Mouse (Mus musculus) hindbrain, embryonic 16.5 days (tissue): Measurements from ENCODE around the gene Tpo. TPM values are rescaled to one million over a fixed set of nuclear protein-coding genes. Genes with fewer than 3 reads are reported as not detected.
A peak's percentile ranks its signal among the peaks of the same experiment; 100 is the strongest.

Experiments used
- ATAC-seq: fragments of 200-750 bp; cut with Nextera tagmentation; 2 replicates; pipeline ENCODE4 v1.8.0; 2017; ENCODE audit warnings: moderate TSS enrichment, moderate library complexity
- H3K27ac ChIP-seq: fragments of 300-500 bp; sonication (generic); 2 replicates; pipeline ENCODE4 v1.5.1; 2014; ENCODE audit warnings: low read depth, mild to moderate bottlenecking, control low read depth, low read length, moderate library complexity
- H3K27me3 ChIP-seq: fragments of 300-500 bp; sonication (generic); replicated peaks from 2 replicates; pipeline ENCODE4 v1.6.1; 2014; ENCODE audit warnings: low read length; ENCODE audit not compliant: control insufficient read depth, insufficient read depth
- H3K36me3 ChIP-seq: fragments of 300-500 bp; sonication (generic); 2 replicates; pipeline ENCODE4 v1.6.1; 2014; ENCODE audit warnings: mild to moderate bottlenecking, low read length, moderate library complexity, mixed read lengths; ENCODE audit not compliant: control insufficient read depth, insufficient read depth
- H3K4me1 ChIP-seq: fragments of 300-500 bp; sonication (generic); 2 replicates; pipeline ENCODE4 v1.6.1; 2014; ENCODE audit warnings: low read depth, low read length; ENCODE audit not compliant: control insufficient read depth, insufficient read depth
- H3K4me2 ChIP-seq: fragments of 300-500 bp; sonication (generic); 2 replicates; pipeline ENCODE4 v1.6.1; 2014; ENCODE audit warnings: mild to moderate bottlenecking, low read length, control low read depth, moderate library complexity
- H3K4me3 ChIP-seq: fragments of 300-500 bp; sonication (generic); 2 replicates; pipeline ENCODE4 v1.5.1; 2014; ENCODE audit warnings: mild to moderate bottlenecking, low read length, control low read depth, moderate library complexity
- H3K9ac ChIP-seq: fragments of 300-500 bp; sonication (generic); 2 replicates; pipeline ENCODE4 v1.6.1; 2014; ENCODE audit warnings: low read depth, mild to moderate bottlenecking, control low read depth, low read length, moderate library complexity
- H3K9me3 ChIP-seq: fragments of 300-500 bp; sonication (generic); 2 replicates; pipeline ENCODE4 v1.6.1; 2014; ENCODE audit warnings: mild to moderate bottlenecking, low read length, moderate library complexity; ENCODE audit not compliant: control insufficient read depth
- WGBS: fragments of 180-500 bp; shearing (Covaris S2); extraction: QIAGEN DNeasy Blood & Tissue Kit; methylation state at CpG from one replicate; pipeline ENCODE4 v1.1.7; 2014; 5-methylcytosine and 5-hydroxymethylcytosine counted together
- polyA plus RNA-seq: library from polyadenylated mRNA; unstranded; fragments of >200 nt; fragmentation: Nextera tagmentation; extraction: Ambion mirVana; gene quantifications from 2 replicates; pipeline ENCODE4 v1.2.1, GENCODE M21; 2015

Gene Tpo
- polyA plus RNA-seq, 1 experiment from 2014 or later, result 0.15 TPM

DNA sequence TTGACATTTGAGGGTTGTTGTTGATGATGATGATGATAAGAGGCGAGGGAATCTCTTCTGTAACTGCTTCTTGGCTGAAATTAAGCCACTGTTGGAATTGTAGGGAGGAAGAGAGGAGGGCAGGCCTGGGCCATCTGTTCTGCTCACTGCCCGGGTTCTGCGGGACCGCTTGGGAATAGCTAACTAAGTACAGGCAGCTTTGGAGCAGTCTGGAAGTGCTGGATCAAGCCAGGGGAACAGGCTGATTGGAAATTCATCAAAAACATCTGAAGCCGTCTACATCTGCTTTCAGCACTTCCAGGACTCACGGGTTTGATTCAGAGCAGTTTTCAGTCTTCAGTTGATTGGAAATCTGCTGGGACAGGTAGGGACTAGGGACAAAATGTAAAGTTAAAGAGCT is 74.4 kb downstream of the Tpo start:
- Histone ChIP-seq H3K4me1 (no peaks in the 10 kb centered on the region), H3K36me3 (no peaks in the 10 kb centered on the region), H3K27ac (no peak overlapping the region), H3K9ac (no peak overlapping the region), H3K27me3 (no peaks in the 10 kb centered on the region), H3K4me2 (no peak overlapping the region), H3K9me3 (no peaks in the 10 kb centered on the region), H3K4me3 (no peak overlapping the region)
- no peak for ATAC-seq
- 74% methylated on average over 6 of the region's 6 CpGs for WGBS

DNA sequence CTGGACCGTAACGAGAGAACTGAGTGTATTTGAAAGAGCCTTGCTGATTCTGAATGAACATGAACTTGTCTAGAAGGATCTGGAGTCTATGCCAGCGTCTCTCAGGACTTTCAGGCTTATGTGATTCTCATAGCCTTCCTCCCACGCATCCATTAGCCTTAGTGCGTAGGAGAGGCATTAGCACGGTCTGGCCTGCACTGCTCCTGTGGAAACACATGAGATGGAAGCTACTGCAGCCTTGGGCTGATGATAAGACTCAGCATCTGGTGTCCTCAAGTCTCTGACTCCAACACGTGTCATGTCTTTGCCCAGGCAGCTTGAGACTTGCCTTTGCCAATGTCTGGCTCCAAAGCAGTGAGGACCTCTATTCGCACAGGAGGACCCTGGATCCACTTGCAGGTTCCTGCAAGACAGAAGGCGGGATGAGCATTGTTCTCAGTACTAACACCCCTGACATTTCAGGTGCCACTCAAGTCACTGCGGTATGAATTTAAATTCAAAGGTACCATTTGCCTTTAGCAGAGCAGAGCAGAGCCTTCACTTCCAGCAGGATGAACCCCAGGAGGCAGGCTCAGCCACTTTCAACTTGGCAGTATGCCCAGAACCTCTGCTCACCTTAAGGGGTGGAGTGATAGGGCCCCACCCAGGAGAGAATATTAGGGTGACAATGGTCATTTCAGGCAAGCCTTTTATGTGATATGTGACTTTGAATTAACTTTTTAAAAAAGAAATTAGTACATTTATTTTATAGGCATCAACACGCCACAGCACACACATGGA is 77.5 kb downstream of the Tpo start:
- Histone ChIP-seq H3K27me3 (no peaks in the 10 kb centered on the region), H3K9me3 (no peaks in the 10 kb centered on the region), H3K9ac (no peak overlapping the region), H3K27ac (no peak overlapping the region), H3K36me3 (no peaks in the 10 kb centered on the region), H3K4me1 (no peaks in the 10 kb centered on the region), H3K4me3 (no peak overlapping the region), H3K4me2 (no peak overlapping the region)
- WGBS, result 91% methylated on average over 11 of the region's 11 CpGs
- ATAC-seq, result no peak

DNA sequence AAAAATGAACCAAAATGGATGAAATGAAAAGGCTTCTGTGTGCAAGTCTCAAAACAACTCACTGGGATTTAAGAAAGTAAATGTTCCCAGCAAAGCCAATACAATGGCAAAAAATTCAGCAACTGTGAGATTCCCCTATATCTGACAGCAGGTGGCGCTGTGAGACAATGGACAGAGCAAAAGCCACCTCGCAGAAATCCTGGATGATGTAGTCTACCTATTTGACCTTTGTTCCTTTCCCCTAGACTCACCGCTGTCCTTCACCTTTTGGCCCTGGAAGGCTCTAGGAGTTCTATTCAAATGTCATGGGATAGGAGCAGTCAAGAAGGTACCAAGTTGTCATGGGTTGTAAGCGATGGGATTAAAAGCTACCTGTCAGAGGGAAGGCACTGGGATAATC is 82.2 kb downstream of the Tpo start:
- H3K27ac ChIP-seq, result no peak overlapping the region
- no peak overlapping the region for H3K4me2 ChIP-seq
- no peak overlapping the region for H3K4me3 ChIP-seq
- no peaks in the 10 kb centered on the region for H3K27me3 ChIP-seq
- no peaks in the 10 kb centered on the region for H3K9me3 ChIP-seq
- H3K9ac ChIP-seq, result no peak overlapping the region
- no peaks in the 10 kb centered on the region; the same call in 1 of the 2 replicates for H3K4me1 ChIP-seq
- 20% methylated on average over 4 of the region's 4 CpGs for WGBS
- peak; percentile 72; the same call in 1 of the 2 replicates for ATAC-seq
- H3K36me3 ChIP-seq, result no peaks in the 10 kb centered on the region

DNA sequence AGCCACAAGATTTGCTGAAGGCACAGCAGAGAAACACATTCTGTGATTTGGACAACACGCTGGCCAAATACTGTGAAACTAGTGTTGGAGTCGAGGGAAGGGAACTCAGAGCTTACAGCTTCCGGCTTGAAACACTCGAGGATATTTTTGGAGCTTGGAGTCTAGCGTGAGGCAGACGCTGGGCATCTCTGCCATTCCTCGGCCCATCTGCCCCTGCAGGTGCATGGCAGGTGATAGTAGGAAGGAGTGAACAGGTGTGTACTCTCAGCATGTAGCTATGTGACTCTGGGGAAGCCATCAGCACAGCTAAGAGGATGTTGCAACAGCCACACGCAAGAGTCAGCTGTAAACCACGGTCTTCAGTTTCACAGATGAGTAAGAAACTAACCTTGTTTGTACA is 82.6 kb downstream of the Tpo start:
- 87% methylated on average over 9 of the region's 9 CpGs for WGBS
- no peak overlapping the region for H3K4me2 ChIP-seq
- H3K36me3 ChIP-seq, result no peaks in the 10 kb centered on the region
- no peaks in the 10 kb centered on the region for H3K9me3 ChIP-seq
- no peaks in the 10 kb centered on the region; the same call in 1 of the 2 replicates for H3K4me1 ChIP-seq
- peak; percentile 37; the same call in 1 of the 2 replicates for ATAC-seq
- no peak overlapping the region for H3K27ac ChIP-seq
- no peaks in the 10 kb centered on the region for H3K27me3 ChIP-seq
- no peak overlapping the region for H3K9ac ChIP-seq
- no peak overlapping the region for H3K4me3 ChIP-seq

DNA sequence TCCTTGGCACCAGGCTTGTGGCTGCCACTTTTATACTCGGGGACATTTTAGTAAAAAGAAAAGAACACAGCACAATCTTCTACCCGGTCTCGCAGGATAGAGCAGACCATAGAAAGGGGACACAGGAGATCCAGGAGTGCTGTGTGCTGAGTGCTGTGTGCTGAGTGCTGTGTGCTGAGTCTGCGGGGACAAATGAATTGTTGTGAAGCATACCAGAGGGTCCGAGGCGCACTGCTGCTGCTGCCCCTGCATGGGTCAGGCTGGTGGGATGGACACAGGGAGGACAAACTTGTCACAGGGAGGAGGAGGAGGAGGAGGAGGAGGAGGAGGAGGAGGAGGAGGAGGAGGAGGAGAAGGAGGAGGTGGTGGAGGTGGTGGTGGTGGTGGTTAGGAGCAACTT is 83.6 kb downstream of the Tpo start:
- Histone ChIP-seq H3K9me3 (no peaks in the 10 kb centered on the region), H3K4me2 (no peak overlapping the region), H3K4me3 (no peak overlapping the region), H3K27me3 (no peaks in the 10 kb centered on the region), H3K36me3 (no peaks in the 10 kb centered on the region), H3K4me1 (no peaks in the 10 kb centered on the region; the same call in 1 of the 2 replicates), H3K9ac (no peak overlapping the region), H3K27ac (no peak overlapping the region)
- 83% methylated on average over 6 of the region's 6 CpGs for WGBS
- no peak for ATAC-seq

DNA sequence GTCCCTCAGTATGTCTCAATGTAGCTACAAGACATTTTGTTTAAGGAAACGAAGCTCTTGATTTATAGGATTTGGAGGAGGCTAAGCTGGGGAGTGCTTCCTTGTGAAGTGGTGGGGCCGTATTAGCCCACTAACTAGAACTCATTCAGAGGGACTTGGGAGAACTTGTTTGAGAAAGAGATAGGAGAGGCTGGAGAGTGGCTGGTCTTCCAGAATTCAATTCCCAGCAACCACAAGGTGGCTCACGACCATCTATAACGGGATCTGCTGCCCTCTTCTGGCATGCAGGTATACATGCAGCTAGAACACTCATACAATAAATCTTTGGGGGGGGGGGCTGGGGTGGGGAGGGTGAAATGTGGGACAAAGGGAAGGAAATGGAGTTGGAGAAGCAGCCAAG is 92.3 kb downstream of the Tpo start:
- Histone ChIP-seq H3K27me3 (no peaks in the 10 kb centered on the region; the same call in 1 of the 2 replicates), H3K36me3 (no peaks in the 10 kb centered on the region), H3K4me3 (no peak overlapping the region), H3K9ac (no peak overlapping the region), H3K4me1 (peaks cover 8% of the 10 kb centered on the region), H3K27ac (no peak overlapping the region), H3K9me3 (no peaks in the 10 kb centered on the region), H3K4me2 (no peak overlapping the region)
- ATAC-seq, result no peak
- 30% methylated on average over 4 of the region's 4 CpGs for WGBS

DNA sequence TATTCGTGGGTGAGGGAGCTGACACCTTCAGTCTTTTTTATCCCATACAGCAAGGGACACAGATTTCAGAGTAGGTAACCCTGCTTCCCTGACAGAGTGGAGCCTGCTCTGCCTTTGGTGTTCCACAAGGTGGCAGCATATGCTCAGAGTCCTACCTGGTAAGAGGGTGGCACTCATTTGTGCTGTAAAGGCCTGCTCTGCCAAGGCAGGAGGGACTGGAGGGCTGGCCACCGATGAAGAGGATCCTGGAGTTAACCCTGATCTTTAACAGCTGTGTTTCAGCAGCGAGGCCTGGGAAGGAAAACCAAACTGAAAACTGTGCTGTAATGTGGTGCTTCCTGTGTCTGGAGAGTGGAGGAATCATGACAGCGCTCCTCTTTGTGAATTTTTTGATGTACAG is 92.9 kb downstream of the Tpo start:
- no peak overlapping the region for H3K4me2 ChIP-seq
- no peaks in the 10 kb centered on the region for H3K9me3 ChIP-seq
- peak overlapping the region; percentile 7; the same call in 1 of the 2 replicates for H3K27ac ChIP-seq
- peak; percentile 55; the same call in 1 of the 2 replicates for ATAC-seq
- no peaks in the 10 kb centered on the region for H3K36me3 ChIP-seq
- H3K4me1 ChIP-seq, result peaks cover 8% of the 10 kb centered on the region
- WGBS, result 41% methylated on average over 4 of the region's 4 CpGs
- no peak overlapping the region for H3K9ac ChIP-seq
- no peak overlapping the region for H3K4me3 ChIP-seq
- H3K27me3 ChIP-seq, result no peaks in the 10 kb centered on the region; the same call in 1 of the 2 replicates

DNA sequence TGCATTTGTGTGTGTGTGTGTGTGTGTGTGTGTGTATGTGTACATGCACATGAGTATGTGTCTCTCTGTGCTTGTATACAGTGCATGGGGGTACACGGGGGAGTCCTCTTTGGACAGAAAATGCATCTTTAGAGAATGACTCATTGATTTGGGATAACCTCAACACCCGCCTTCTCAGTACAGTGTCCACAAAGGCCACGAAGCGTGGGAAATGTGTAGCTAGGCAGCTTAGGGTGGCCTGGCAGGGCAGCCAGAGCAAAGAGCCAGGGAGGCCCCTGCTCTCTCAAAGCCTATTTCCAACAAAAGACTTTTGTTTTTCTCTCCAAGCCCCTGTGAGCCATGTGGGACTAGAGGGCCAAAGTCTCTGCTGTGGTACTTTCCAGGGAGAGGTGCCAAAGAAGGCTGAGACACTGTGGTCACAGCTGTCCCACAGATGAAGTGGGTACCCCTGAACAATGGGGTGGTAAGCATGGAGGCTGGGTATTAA is 95.8 kb downstream of the Tpo start:
- no peaks in the 10 kb centered on the region for H3K27me3 ChIP-seq
- H3K36me3 ChIP-seq, result no peaks in the 10 kb centered on the region
- H3K9me3 ChIP-seq, result no peaks in the 10 kb centered on the region
- WGBS, result 48% methylated on average over 4 of the region's 4 CpGs
- H3K9ac ChIP-seq, result no peak overlapping the region
- no peak overlapping the region for H3K4me2 ChIP-seq
- no peak overlapping the region for H3K4me3 ChIP-seq
- H3K4me1 ChIP-seq, result peaks cover 8% of the 10 kb centered on the region
- H3K27ac ChIP-seq, result peak overlapping the region; percentile 33; the same call in 1 of the 2 replicates
- ATAC-seq, result peak; percentile 93

DNA sequence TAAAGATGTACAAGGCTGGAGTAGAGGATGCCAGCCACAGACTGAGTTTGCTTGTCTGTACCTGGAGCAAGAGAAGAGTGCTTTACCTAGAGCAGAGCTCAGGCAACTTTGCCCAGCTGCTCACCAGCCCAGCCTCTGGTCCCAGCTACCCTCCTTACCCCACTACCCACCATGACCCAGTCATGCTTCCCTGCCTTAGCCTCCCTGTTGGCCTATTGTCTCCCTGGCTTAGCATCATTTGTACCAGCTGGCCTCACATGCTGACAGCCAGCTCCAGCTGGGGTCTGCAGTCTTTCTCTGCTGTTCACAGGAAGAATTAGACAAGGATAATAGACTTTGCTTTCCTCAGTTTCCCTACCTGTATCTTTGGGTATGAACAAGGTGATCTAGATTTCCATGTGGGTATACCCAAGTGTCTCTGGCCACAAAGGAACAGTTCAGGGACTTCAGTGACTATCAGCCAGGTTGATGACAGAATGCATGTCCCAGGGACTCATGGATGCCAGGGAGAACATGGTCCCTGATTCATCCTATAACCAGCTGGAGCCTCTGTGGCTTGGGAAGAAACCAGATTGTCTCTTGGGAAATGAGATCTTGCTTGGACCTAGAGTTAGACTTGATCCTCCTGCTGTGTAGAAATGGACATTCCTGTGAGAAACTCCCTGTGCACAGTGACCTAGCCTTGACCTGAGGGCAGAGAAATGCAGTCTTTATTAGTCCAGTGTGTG is 96.4 kb downstream of the Tpo start:
- no peak for ATAC-seq
- Histone ChIP-seq H3K9ac (no peak overlapping the region), H3K4me2 (no peak overlapping the region), H3K36me3 (no peaks in the 10 kb centered on the region), H3K4me1 (peaks cover 8% of the 10 kb centered on the region), H3K27ac (peak overlapping the region; percentile 60), H3K4me3 (no peak overlapping the region), H3K9me3 (no peaks in the 10 kb centered on the region), H3K27me3 (no peaks in the 10 kb centered on the region)
